Mouse (Mus musculus) adrenal gland (tissue): Measurements from ENCODE around the gene Gm38431.

Experiments
- intact Hi-C: fragments of 180-260 bp; cut with DNase I; formaldehyde crosslinking; loops from one replicate; pipeline ENCODE4 v1.15.1; 2025
- microRNA-seq, 2 experiments: library from miRNA; unstranded; fragments of <30 nt; microRNA quantifications; one replicate each; pipeline ENCODE4; 2019

Gm38431 gene

GRCm38 (mm10) chr9:21022726-21023125 lies 69.1 kb downstream of the Gm38431 start:
- intact Hi-C loops, result no loop called here

GRCm38 (mm10) chr9:21022288-21022687 lies 69.5 kb downstream of the Gm38431 start:
- intact Hi-C loops, result no loop called here

GRCm38 (mm10) chr9:21021363-21021762 lies 70.4 kb downstream of the Gm38431 start:
- intact Hi-C loops, result no loop called here

- intact Hi-C loops, result no loop called here
Observed at GRCm38 (mm10) chr9:21018600-21018999, 73.2 kb downstream of the Gm38431 start.

Small RNAs within 50 kb of the gene (microRNA-seq; reads per million reads assigned to microRNA genes)
- gene Mir1900 (0 reads per million in 2 experiments), gene Mir7082 (0.34 to 0.37 reads per million in 2 experiments)
